Mouse (Mus musculus): ENCODE results near the gene Hist1h2ah. TPM values are rescaled to one million over a fixed set of nuclear protein-coding genes. Genes with fewer than 3 reads are reported as not detected.

Hist1h2ah gene
- total and polyA plus RNA-seq, 2 experiments from 2014 or later = 48.9 TPM; not detected in 1

DNA sequence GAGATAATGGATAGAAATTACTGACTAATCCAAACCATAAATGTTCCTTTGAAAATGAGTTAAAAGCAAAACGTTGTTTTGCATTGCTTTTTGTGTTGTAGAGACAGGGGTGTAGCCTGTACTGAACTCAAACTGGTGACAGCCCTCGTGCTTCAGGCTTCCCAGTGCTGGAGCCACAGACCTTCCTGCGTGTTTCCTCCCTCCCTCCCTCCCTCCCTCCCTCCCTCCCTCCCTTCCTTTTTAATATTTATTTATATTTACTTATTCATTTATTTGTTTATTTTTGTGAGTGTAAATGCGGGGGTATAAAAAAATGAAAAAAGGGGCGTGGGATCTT, 16.1 kb upstream of the Hist1h2ah start:
- H3K4me3 ChIP-seq (ENCODE audit: low read depth, low read length) = peak overlapping the region; percentile 55
- TF ChIP-seq CTCF (IDR thresholded peaks at IDR 0.05; ENCODE audit: low read depth) (no peak), EP300 (IDR thresholded peaks at IDR 0.05; ENCODE audit: low read depth) (no peak)
- H3K27ac ChIP-seq (ENCODE audit: low read depth) = 0 out of 2 replicates have a peak overlapping the region, but pooled peaks have one; percentile 54
- ATAC-seq (ENCODE audit: insufficient read depth, low read depth) (no peak), DNase-seq (ENCODE audit: low spot score) (no peak)
- H3K27me3 ChIP-seq (ENCODE audit: control insufficient read depth, insufficient read depth, low read length) = no peaks in the 10 kb centered on the region
- no peaks in the 10 kb centered on the region; the same call in 1 of the 2 replicates for H3K4me1 ChIP-seq (ENCODE audit: control insufficient read depth, insufficient read depth)
- H3K4me2 ChIP-seq (ENCODE audit: low read depth, low read length) = peak overlapping the region; percentile 76
- WGBS = 8% methylated on average over 5 of the region's 5 CpGs
- H3K9me3 ChIP-seq (replicated peaks; ENCODE audit: control insufficient read depth, low read length) = no peaks in the 10 kb centered on the region
- H3K36me3 ChIP-seq (replicated peaks; ENCODE audit: control insufficient read depth, insufficient read depth, low read length) = no peaks in the 10 kb centered on the region
- H3K9ac ChIP-seq (replicated peaks; ENCODE audit: low read depth, low read length) = peak overlapping the region; percentile 40; the same call in 1 of the 2 replicates

DNA sequence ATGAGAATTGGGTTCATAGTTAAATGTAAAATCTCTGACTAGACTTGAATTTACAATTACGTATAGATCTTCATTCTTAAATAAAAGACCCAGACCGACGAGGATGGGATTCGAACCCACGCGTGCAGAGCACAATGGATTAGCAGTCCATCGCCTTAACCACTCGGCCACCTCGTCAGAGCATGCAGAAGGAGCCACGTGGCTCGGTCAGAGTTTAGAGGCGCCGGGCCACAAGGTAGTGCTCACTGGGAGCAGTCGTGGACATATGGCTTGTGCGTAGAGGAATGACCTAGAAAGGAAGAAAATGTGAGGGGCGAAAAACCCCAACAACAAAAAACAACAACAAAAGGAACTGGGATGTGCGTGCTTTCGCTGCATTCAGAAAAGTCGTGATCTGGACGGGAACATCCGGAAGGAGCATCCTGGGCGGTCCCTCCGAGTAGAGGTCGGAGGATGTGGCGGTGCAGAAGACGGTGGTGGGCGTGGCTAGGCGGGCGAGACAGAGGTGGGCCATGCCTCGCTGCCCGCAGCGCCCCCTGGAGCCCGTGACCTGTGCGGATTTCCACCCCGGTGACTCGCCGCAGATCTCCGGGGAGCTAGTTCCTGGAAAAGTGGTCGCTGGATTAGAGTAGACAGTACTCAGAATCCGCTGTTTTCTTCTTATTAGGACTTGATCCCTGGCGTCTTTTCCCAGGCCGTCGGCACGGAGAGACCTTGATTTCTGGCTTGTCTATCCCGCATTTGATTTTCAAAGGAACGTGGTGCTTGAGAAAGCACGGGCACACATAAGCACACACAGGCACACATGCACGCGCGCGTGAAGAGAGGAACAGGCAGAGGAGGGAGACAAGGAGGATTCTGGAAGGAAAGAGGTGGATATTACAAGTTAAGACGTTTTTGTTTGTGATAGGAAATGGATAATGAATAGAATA, 15.5 kb upstream of the Hist1h2ah start:
- Histone ChIP-seq H3K4me1 (ENCODE audit: control insufficient read depth, insufficient read depth) (no peaks in the 10 kb centered on the region; the same call in 1 of the 2 replicates), H3K4me2 (ENCODE audit: low read depth, low read length) (peak overlapping the region; percentile 76), H3K36me3 (replicated peaks; ENCODE audit: control insufficient read depth, insufficient read depth, low read length) (no peaks in the 10 kb centered on the region), H3K27me3 (ENCODE audit: control insufficient read depth, insufficient read depth, low read length) (no peaks in the 10 kb centered on the region), H3K4me3 (ENCODE audit: low read depth, low read length) (peak overlapping the region; percentile 55), H3K9me3 (replicated peaks; ENCODE audit: control insufficient read depth, low read length) (no peaks in the 10 kb centered on the region), H3K27ac (ENCODE audit: low read depth) (peak overlapping the region; percentile 62), H3K9ac (replicated peaks; ENCODE audit: low read depth, low read length) (peak overlapping the region; percentile 40)
- TF ChIP-seq CTCF (IDR thresholded peaks at IDR 0.05; ENCODE audit: low read depth) (peak; percentile 75), EP300 (IDR thresholded peaks at IDR 0.05; ENCODE audit: low read depth) (0 out of 2 replicates have a peak, but pooled peaks have one; percentile 74)
- WGBS = under 1% methylated on average over 52 of the region's 52 CpGs
- ATAC-seq (ENCODE audit: insufficient read depth, low read depth) (peak; percentile 95), DNase-seq (ENCODE audit: low spot score) (peak; percentile 88)

DNA sequence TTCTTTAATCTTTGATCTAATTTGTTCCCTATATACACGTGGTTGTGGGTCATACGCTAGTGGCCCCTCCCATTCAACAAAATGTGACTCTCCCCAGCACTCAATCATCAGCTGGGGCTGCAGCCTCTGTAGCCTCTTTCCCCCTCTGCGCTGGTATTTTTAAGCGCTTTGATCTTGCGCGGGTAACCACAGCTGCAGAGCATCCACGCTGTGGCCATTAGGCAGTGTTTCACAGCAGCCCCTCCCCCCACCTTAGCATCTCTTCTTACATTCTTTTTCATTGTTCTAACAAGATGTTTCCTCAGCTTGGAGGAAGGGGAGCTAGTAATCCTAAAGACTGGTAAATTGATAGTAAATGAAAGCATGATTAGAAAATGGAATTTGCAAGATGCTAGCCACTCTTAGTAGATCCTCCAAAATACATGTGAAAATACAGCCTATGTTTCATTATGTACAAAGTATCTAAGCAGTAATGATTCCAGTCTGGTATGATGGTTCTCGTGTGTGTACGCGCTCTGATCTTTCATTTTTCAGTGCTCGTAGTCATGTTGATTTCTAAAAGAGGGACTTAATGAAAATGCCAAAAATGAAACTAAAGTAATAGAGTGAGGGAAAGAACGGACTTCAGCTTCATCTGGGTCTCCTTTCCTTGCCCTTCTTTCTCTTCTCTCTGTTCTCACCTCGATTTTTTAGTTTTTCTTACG, 14.5 kb upstream of the Hist1h2ah start:
- Histone ChIP-seq H3K9ac (replicated peaks; ENCODE audit: low read depth, low read length) (no peak overlapping the region; the same call in 1 of the 2 replicates), H3K9me3 (replicated peaks; ENCODE audit: control insufficient read depth, low read length) (no peaks in the 10 kb centered on the region), H3K27ac (ENCODE audit: low read depth) (peak overlapping the region; percentile 62), H3K4me1 (ENCODE audit: control insufficient read depth, insufficient read depth) (no peaks in the 10 kb centered on the region; the same call in 1 of the 2 replicates), H3K36me3 (replicated peaks; ENCODE audit: control insufficient read depth, insufficient read depth, low read length) (no peaks in the 10 kb centered on the region), H3K27me3 (ENCODE audit: control insufficient read depth, insufficient read depth, low read length) (no peaks in the 10 kb centered on the region), H3K4me3 (ENCODE audit: low read depth, low read length) (peak overlapping the region; percentile 55), H3K4me2 (ENCODE audit: low read depth, low read length) (peak overlapping the region; percentile 76)
- no peak for DNase-seq (ENCODE audit: low spot score)
- TF ChIP-seq CTCF (IDR thresholded peaks at IDR 0.05; ENCODE audit: low read depth) (no peak), EP300 (IDR thresholded peaks at IDR 0.05; ENCODE audit: low read depth) (no peak)
- no peak for ATAC-seq (ENCODE audit: insufficient read depth, low read depth)
- WGBS = 2% methylated on average over 14 of the region's 14 CpGs

DNA sequence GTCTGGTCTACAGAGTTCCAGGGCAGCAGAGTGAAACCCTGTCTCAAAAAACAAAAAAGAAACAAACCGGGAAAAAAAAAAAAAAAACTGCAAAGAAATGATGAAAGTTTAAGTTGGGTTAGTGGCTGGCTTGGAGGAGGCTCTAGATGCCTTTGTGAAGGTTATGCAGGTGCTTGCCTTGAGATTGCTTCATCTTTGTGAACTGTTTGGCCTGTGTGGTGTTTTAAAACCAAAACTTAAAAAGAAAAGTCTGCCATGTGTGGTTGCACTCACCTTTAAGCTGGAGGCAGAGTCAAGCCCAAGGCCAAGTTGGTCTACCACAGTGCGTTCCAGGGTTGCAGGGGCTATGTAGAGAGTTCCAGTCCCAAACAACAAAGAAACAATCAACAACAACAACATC, 13.7 kb upstream of the Hist1h2ah start:
- H3K4me3 ChIP-seq (ENCODE audit: low read depth, low read length) = no peak overlapping the region
- no peaks in the 10 kb centered on the region for H3K27me3 ChIP-seq (ENCODE audit: control insufficient read depth, insufficient read depth, low read length)
- TF ChIP-seq CTCF (IDR thresholded peaks at IDR 0.05; ENCODE audit: low read depth) (no peak), EP300 (IDR thresholded peaks at IDR 0.05; ENCODE audit: low read depth) (no peak)
- ATAC-seq (ENCODE audit: insufficient read depth, low read depth) = no peak
- H3K9ac ChIP-seq (replicated peaks; ENCODE audit: low read depth, low read length) = no peak overlapping the region
- no peaks in the 10 kb centered on the region for H3K36me3 ChIP-seq (replicated peaks; ENCODE audit: control insufficient read depth, insufficient read depth, low read length)
- H3K27ac ChIP-seq (ENCODE audit: low read depth) = no peak overlapping the region
- no peaks in the 10 kb centered on the region; the same call in 1 of the 2 replicates for H3K4me1 ChIP-seq (ENCODE audit: control insufficient read depth, insufficient read depth)
- H3K9me3 ChIP-seq (replicated peaks; ENCODE audit: control insufficient read depth, low read length) = no peaks in the 10 kb centered on the region
- WGBS = 84% methylated on average over 2 of the region's 2 CpGs
- no peak for DNase-seq (ENCODE audit: low spot score)
- H3K4me2 ChIP-seq (ENCODE audit: low read depth, low read length) = no peak overlapping the region

DNA sequence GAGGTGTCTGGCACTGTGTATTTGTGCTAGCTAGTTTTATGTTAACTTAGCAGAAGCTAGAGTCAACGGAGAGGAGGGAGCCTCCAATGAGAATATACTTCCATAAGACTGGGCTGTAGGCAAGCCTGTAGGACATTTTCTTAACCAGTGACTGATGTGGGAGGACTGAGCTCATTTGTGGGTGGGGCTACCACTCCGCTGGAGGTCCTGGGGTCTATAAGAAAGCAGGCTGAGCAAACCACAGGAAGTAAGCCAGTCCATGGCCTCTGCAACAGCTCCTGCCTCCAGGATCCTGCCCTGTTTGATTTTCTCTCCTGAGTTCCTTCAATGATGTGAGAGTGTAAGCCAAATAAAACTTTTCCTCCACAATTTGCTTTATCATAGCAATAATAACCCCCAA, 9.9 kb upstream of the Hist1h2ah start:
- H3K4me1 ChIP-seq (ENCODE audit: control insufficient read depth, insufficient read depth) = peaks cover 16% of the 10 kb centered on the region
- H3K4me2 ChIP-seq (ENCODE audit: low read depth, low read length) = no peak overlapping the region
- no peaks in the 10 kb centered on the region for H3K36me3 ChIP-seq (replicated peaks; ENCODE audit: control insufficient read depth, insufficient read depth, low read length)
- H3K4me3 ChIP-seq (ENCODE audit: low read depth, low read length) = no peak overlapping the region
- H3K9me3 ChIP-seq (replicated peaks; ENCODE audit: control insufficient read depth, low read length) = no peaks in the 10 kb centered on the region
- DNase-seq (ENCODE audit: low spot score) (no peak), ATAC-seq (ENCODE audit: insufficient read depth, low read depth) (no peak)
- no peaks in the 10 kb centered on the region for H3K27me3 ChIP-seq (ENCODE audit: control insufficient read depth, insufficient read depth, low read length)
- 46% methylated on average over 2 of the region's 2 CpGs for WGBS
- TF ChIP-seq EP300 (IDR thresholded peaks at IDR 0.05; ENCODE audit: low read depth) (no peak), CTCF (IDR thresholded peaks at IDR 0.05; ENCODE audit: low read depth) (no peak)
- H3K27ac ChIP-seq (ENCODE audit: low read depth) = no peak overlapping the region
- H3K9ac ChIP-seq (replicated peaks; ENCODE audit: low read depth, low read length) = no peak overlapping the region

Measured in heart, postnatal 0 days (tissue).